Mouse (Mus musculus): ENCODE measurements at regions not wholly inside any gene's neighbourhood (a gene's known extent, or its start where the extent isn't known, plus 50 kb on each side); places are given as distances from the start of the nearest gene placed in this dataset.
A peak's percentile ranks its signal among the peaks of the same experiment; 100 is the strongest.

DNA sequence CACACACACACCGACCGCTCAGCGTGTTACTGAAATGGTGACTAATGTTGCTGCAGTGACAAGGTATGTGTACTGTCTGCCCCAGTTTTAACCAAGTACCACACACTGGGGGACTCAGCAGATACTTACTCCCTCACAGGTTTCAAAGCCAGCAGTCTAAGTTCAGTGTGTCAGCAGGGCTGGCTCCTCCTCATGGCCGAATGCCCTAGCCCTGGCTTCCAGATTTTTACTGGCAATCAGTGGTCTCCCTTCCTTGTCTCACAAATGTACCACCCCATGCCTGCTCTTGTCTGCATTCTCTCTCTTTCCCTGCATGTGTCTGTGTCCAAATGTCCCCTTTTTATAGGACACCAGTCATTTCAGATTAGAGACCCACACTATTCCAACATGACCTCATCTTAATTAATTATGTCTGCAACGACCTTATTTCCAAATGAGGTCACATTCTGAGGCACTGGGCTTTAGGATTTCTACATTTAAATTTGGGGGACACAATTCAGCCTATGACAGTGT is 114.7 kb downstream of the Uri1 start:
- no peaks in the 10 kb centered on the region for H3K9me3 ChIP-seq (ENCODE audit: low read length)
- H3K36me3 ChIP-seq (ENCODE audit: insufficient read depth, low read length): no peaks in the 10 kb centered on the region
- H3K27me3 ChIP-seq (ENCODE audit: insufficient read depth, low read length): peaks cover 15% of the 10 kb centered on the region
- H3K4me3 ChIP-seq (replicated peaks; ENCODE audit: low read length): no peak overlapping the region
- TF ChIP-seq POU5F1 (IDR thresholded peaks at IDR 0.05; ENCODE audit: borderline replicate concordance, low read length) (no peak), CTCF (conservative IDR thresholded peaks at IDR 0.05; ENCODE audit: low read length) (no peak), NANOG (IDR thresholded peaks at IDR 0.05; ENCODE audit: borderline replicate concordance, low read length) (no peak)
- H3K4me1 ChIP-seq (replicated peaks; ENCODE audit: low read depth, low read length): no peaks in the 10 kb centered on the region

DNA sequence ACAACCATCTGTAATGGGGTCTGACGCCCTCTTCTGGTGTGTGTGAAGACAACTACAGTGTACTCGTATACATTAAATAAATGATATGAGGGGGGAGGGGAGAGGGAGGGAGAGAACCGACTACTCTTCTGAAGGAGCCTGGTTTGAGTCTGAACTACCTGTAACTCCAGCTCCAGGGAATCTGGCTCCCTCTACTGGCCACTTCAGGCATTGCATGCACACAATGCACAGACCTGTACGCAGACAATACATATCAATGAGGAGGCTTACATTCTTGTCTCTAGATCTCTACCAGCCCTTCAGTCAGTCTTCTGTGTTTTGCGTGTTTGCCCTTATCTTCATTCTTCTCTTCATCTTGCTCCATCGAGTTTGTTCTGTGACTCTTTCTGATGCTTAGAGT is 120.4 kb upstream of the Zfp536 start:
- Histone ChIP-seq H3K36me3 (ENCODE audit: insufficient read depth, low read length) (no peaks in the 10 kb centered on the region), H3K9me3 (ENCODE audit: low read length) (no peaks in the 10 kb centered on the region), H3K4me1 (replicated peaks; ENCODE audit: low read depth, low read length) (no peaks in the 10 kb centered on the region), H3K4me3 (replicated peaks; ENCODE audit: low read length) (no peak overlapping the region), H3K27me3 (ENCODE audit: insufficient read depth, low read length) (peaks cover 8% of the 10 kb centered on the region; the same call in 1 of the 2 replicates)
- peak; percentile 99 for TF ChIP-seq CTCF (conservative IDR thresholded peaks at IDR 0.05; ENCODE audit: low read length)
- TF ChIP-seq POU5F1 (IDR thresholded peaks at IDR 0.05; ENCODE audit: borderline replicate concordance, low read length): no peak

DNA sequence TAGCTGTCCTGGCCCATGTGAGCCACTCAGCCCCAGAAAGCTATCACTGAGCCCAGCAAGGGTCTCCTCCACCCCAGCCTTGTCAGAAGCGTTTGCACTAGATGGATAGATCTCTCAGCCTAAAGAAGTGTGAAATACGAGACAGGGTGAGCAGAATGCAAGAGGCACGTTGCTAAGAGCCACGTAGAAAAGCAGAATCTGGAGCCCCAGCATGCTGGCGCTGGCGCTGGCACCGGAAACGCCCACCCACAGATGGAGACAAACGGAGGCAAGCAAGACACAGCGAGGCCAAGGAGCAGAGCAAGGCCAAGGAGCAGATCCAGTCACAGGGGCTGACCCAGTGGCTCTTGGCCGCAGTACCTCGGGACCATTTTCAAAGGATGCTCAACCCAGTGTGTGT is 100.9 kb upstream of the Zfp536 start:
- no peak overlapping the region for H3K4me3 ChIP-seq (replicated peaks; ENCODE audit: low read length)
- H3K9me3 ChIP-seq (ENCODE audit: low read length): no peaks in the 10 kb centered on the region
- no peaks in the 10 kb centered on the region for H3K36me3 ChIP-seq (ENCODE audit: insufficient read depth, low read length)
- no peaks in the 10 kb centered on the region for H3K27me3 ChIP-seq (ENCODE audit: insufficient read depth, low read length)
- TF ChIP-seq NANOG (IDR thresholded peaks at IDR 0.05; ENCODE audit: borderline replicate concordance, low read length) (no peak), POU5F1 (IDR thresholded peaks at IDR 0.05; ENCODE audit: borderline replicate concordance, low read length) (no peak), CTCF (conservative IDR thresholded peaks at IDR 0.05; ENCODE audit: low read length) (no peak)
- no peaks in the 10 kb centered on the region for H3K4me1 ChIP-seq (replicated peaks; ENCODE audit: low read depth, low read length)

DNA sequence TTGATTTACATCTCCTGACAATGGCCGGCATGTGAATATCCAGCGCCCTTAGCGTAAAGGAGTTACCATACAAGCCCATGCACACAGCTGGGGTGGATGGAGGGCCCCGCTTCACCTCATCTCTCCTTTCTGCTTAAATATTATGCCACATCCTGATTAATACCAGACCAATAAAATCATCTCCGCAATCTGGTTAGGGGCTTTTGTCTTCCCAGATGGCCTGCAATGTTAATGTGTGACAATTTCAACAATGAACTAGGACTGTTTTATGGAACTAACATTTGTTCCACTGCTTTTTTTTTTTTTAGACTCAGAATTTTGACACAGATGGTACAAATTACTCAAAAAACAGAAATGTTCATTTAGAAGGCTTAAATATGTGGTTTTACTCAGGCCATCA is 97.5 kb upstream of the Zfp536 start:
- TF ChIP-seq NANOG (IDR thresholded peaks at IDR 0.05; ENCODE audit: borderline replicate concordance, low read length) (no peak), POU5F1 (IDR thresholded peaks at IDR 0.05; ENCODE audit: borderline replicate concordance, low read length) (no peak), CTCF (conservative IDR thresholded peaks at IDR 0.05; ENCODE audit: low read length) (no peak)
- H3K9me3 ChIP-seq (ENCODE audit: low read length): no peaks in the 10 kb centered on the region
- no peaks in the 10 kb centered on the region for H3K27me3 ChIP-seq (ENCODE audit: insufficient read depth, low read length)

DNA sequence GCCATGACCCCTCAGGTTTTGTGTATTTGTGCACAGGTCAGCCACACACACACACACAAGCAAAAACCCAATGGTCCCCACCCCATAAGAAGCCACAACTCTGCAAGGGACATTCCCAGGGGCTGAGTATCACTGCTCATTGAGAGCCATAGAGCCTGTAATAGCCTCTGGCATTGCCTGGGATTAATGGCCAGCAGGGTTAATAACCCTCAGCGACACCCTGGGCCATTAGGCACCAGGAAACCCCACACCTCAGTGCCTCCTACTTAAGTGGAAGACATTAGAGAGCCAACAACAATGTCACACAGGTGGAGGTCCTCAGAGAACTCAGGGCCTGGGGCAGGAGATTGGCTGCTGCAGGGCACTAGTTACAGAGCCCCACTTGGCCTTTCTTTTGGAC is 93.0 kb upstream of the Zfp536 start:
- Histone ChIP-seq H3K27me3 (ENCODE audit: insufficient read depth, low read length) (no peaks in the 10 kb centered on the region), H3K4me3 (replicated peaks; ENCODE audit: low read length) (no peak overlapping the region), H3K9me3 (ENCODE audit: low read length) (no peaks in the 10 kb centered on the region), H3K36me3 (ENCODE audit: insufficient read depth, low read length) (no peaks in the 10 kb centered on the region), H3K4me1 (replicated peaks; ENCODE audit: low read depth, low read length) (no peaks in the 10 kb centered on the region)
- TF ChIP-seq CTCF (conservative IDR thresholded peaks at IDR 0.05; ENCODE audit: low read length) (no peak), POU5F1 (IDR thresholded peaks at IDR 0.05; ENCODE audit: borderline replicate concordance, low read length) (no peak), NANOG (IDR thresholded peaks at IDR 0.05; ENCODE audit: borderline replicate concordance, low read length) (no peak)

More for the DNA sequence above, 97.5 kb upstream of the Zfp536 start:
- H3K4me3 ChIP-seq (replicated peaks; ENCODE audit: low read length): no peak overlapping the region
- no peaks in the 10 kb centered on the region for H3K4me1 ChIP-seq (replicated peaks; ENCODE audit: low read depth, low read length)
- H3K36me3 ChIP-seq (ENCODE audit: insufficient read depth, low read length): no peaks in the 10 kb centered on the region

DNA sequence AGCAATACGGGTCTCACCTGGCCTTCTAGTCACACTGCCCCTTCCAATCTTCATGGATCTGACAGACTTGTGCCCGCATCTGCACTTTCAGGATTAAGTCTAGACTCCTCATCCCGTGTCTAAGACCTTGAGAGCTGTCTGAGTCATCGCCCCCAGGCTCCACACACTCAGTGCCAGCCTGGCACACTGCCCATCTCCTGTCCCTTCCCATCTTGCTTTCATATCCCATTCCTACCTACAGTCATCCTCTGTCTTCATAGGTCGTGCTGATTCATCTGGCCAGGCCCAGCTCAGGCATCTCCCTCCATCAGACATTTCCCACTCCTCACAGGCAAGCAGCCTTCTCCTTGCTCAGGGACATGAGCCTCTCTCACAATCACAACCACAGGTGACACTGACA is 78.0 kb upstream of the Zfp536 start:
- H3K4me3 ChIP-seq (replicated peaks; ENCODE audit: low read length): no peak overlapping the region
- no peaks in the 10 kb centered on the region for H3K36me3 ChIP-seq (ENCODE audit: insufficient read depth, low read length)
- H3K27me3 ChIP-seq (ENCODE audit: insufficient read depth, low read length): peaks cover 12% of the 10 kb centered on the region; the same call in 1 of the 2 replicates
- TF ChIP-seq CTCF (conservative IDR thresholded peaks at IDR 0.05; ENCODE audit: low read length): no peak
- no peak for TF ChIP-seq POU5F1 (IDR thresholded peaks at IDR 0.05; ENCODE audit: borderline replicate concordance, low read length)
- no peak for TF ChIP-seq NANOG (IDR thresholded peaks at IDR 0.05; ENCODE audit: borderline replicate concordance, low read length)
- H3K9me3 ChIP-seq (ENCODE audit: low read length): peaks cover 9% of the 10 kb centered on the region
- H3K4me1 ChIP-seq (replicated peaks; ENCODE audit: low read depth, low read length): no peaks in the 10 kb centered on the region

DNA sequence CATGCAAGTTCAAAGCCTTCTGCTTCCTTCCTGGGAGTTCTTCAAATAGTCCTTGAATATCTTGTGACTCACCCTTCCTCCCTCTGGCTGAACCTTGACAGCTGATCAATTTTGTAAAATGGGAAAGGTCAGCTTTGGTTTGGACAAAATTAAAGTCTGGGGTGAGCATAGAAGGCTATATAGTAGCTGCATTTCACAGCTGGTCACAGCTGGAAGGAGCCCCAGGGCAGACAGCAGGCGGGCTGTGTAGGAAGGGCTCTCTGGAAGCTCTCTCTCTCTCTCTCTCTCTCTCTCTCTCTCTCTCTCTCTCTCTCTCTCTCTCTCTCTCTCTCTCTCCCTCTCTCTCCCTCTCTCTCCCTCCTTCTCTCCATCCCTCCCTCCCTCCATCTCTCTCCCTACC is 71.8 kb upstream of the Zfp536 start:
- Histone ChIP-seq H3K4me1 (replicated peaks; ENCODE audit: low read depth, low read length) (peaks cover 23% of the 10 kb centered on the region), H3K27me3 (ENCODE audit: insufficient read depth, low read length) (0 out of 2 replicates have a peak, but pooled peaks cover 5% of the 10 kb centered on the region), H3K9me3 (ENCODE audit: low read length) (peaks cover 5% of the 10 kb centered on the region; the same call in 1 of the 2 replicates), H3K36me3 (ENCODE audit: insufficient read depth, low read length) (no peaks in the 10 kb centered on the region), H3K4me3 (replicated peaks; ENCODE audit: low read length) (no peak overlapping the region)
- TF ChIP-seq NANOG (IDR thresholded peaks at IDR 0.05; ENCODE audit: borderline replicate concordance, low read length): no peak
- TF ChIP-seq POU5F1 (IDR thresholded peaks at IDR 0.05; ENCODE audit: borderline replicate concordance, low read length): no peak
- no peak for TF ChIP-seq CTCF (conservative IDR thresholded peaks at IDR 0.05; ENCODE audit: low read length)

DNA sequence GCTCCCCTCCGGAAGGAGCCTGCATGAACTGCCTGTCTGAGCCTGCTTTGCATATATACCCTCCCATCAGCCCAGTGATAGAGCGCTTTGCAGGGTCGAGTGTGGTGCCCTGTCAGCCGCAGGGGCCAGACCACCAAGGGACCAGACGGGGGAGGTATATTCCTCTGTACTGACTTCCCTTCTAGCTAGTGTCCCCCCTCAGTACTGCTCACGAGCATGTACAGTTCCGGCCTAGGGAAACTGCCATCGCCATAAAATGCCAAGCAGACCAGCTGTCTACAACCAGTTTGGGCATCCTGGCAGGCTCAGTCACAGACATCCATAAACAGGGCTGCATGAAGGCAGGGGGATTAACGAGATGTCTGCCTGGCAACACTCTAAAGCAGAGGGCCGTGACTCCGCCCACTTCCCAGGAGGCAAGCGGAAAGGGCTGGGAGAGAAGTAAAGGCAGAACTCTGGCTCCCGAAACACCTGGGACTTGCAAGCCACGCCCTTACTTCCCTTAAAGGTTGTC is 68.6 kb upstream of the Zfp536 start:
- Histone ChIP-seq H3K27me3 (ENCODE audit: insufficient read depth, low read length) (peaks cover 4% of the 10 kb centered on the region; the same call in 1 of the 2 replicates), H3K9me3 (ENCODE audit: low read length) (peaks cover 5% of the 10 kb centered on the region; the same call in 1 of the 2 replicates), H3K36me3 (ENCODE audit: insufficient read depth, low read length) (no peaks in the 10 kb centered on the region), H3K4me1 (replicated peaks; ENCODE audit: low read depth, low read length) (peaks cover 23% of the 10 kb centered on the region), H3K4me3 (replicated peaks; ENCODE audit: low read length) (peak overlapping the region; percentile 71)
- TF ChIP-seq POU5F1 (IDR thresholded peaks at IDR 0.05; ENCODE audit: borderline replicate concordance, low read length) (no peak), NANOG (IDR thresholded peaks at IDR 0.05; ENCODE audit: borderline replicate concordance, low read length) (no peak), CTCF (conservative IDR thresholded peaks at IDR 0.05; ENCODE audit: low read length) (no peak)

DNA sequence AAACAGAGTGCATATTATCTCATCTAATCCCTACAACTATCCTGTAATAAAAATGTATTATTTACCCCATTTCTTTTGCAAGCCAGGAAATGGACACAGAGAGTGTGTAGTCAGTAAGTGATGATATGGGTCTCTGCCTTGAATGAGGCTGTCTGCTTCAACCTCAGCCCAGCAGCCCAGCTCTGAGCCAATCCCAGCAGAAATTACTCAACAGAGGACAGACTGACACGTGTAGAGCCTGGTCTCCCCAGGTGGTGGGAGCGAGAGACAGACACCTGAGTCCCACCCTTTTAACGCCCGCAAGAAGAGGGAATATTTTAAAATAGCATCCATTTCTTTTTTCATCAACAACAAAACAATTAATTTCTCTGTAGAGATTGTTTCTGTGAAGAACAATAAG is 68.1 kb upstream of the Zfp536 start:
- Histone ChIP-seq H3K4me3 (replicated peaks; ENCODE audit: low read length) (peak overlapping the region; percentile 71), H3K27me3 (ENCODE audit: insufficient read depth, low read length) (peaks cover 4% of the 10 kb centered on the region; the same call in 1 of the 2 replicates), H3K9me3 (ENCODE audit: low read length) (peaks cover 5% of the 10 kb centered on the region; the same call in 1 of the 2 replicates), H3K36me3 (ENCODE audit: insufficient read depth, low read length) (no peaks in the 10 kb centered on the region), H3K4me1 (replicated peaks; ENCODE audit: low read depth, low read length) (peaks cover 23% of the 10 kb centered on the region)
- TF ChIP-seq CTCF (conservative IDR thresholded peaks at IDR 0.05; ENCODE audit: low read length) (no peak), POU5F1 (IDR thresholded peaks at IDR 0.05; ENCODE audit: borderline replicate concordance, low read length) (no peak), NANOG (IDR thresholded peaks at IDR 0.05; ENCODE audit: borderline replicate concordance, low read length) (no peak)

Measured in E14TG2a.4 (cell line).